Mouse (Mus musculus) central nervous system, embryonic 14 days (tissue): Measurements from ENCODE around the gene Olfr885. TPM values are rescaled to one million over a fixed set of nuclear protein-coding genes. Genes with fewer than 3 reads are reported as not detected.

Source experiments
- polyA plus RNA-seq: library from polyadenylated mRNA; depleted of rRNA; stranded (reverse); fragments of >200 nt; gene quantifications from 2 replicates; pipeline ENCODE4 v1.2.3, GENCODE M21; 2012; rRNA removed

Gene Olfr885
- polyA plus RNA-seq, result not detected in 2 replicates

GRCm38 (mm10) chr9:38061022-38061421, at the start of gene Olfr885:
Gene Olfr885, plus strand, starts transcription at chr9:38061322.

GRCm38 (mm10) chr9:38025508-38025907, 35.6 kb upstream of the Olfr885 start, which contains the start of gene Olfr883:
Gene Olfr883, plus strand, starts transcription at chr9:38025808.

GRCm38 (mm10) chr9:38046255-38046654, 14.9 kb upstream of the Olfr885 start, which contains the start of gene Olfr884:
Gene Olfr884, plus strand, starts transcription at chr9:38046555.

GRCm38 (mm10) chr9:38083772-38084171, 22.6 kb downstream of the Olfr885 start, which contains the start of gene Olfr887:
Gene Olfr887, plus strand, starts transcription at chr9:38084072.

GRCm38 (mm10) chr9:38107828-38108227, 46.7 kb downstream of the Olfr885 start, which contains the start of gene Olfr888:
Gene Olfr888, plus strand, starts transcription at chr9:38108128.

Other genes with a start within 250 kb of the Olfr885 start
- gene Olfr877, start 207.1 kb upstream of the Olfr885 start, polyA plus RNA-seq, result not detected in 2 replicates
- not detected in 2 replicates for gene Olfr145, start 164.6 kb upstream of the Olfr885 start, polyA plus RNA-seq
- not detected in 2 replicates for gene Olfr878, start 143.5 kb upstream of the Olfr885 start, polyA plus RNA-seq
- not detected in 2 replicates for gene Olfr881, start 69.5 kb upstream of the Olfr885 start, polyA plus RNA-seq
- not detected in 2 replicates for gene Olfr883, start 35.5 kb upstream of the Olfr885 start, polyA plus RNA-seq
- not detected in 2 replicates for gene Olfr884, start 14.8 kb upstream of the Olfr885 start, polyA plus RNA-seq
- not detected in 2 replicates for gene Olfr887, start 22.8 kb downstream of the Olfr885 start, polyA plus RNA-seq
- gene Olfr888, start 46.8 kb downstream of the Olfr885 start, polyA plus RNA-seq, result not detected in 2 replicates
- not detected in 2 replicates for gene Olfr889, start 53.9 kb downstream of the Olfr885 start, polyA plus RNA-seq
- not detected in 2 replicates for gene Olfr890, start 81.2 kb downstream of the Olfr885 start, polyA plus RNA-seq
- gene Olfr891, start 119.5 kb downstream of the Olfr885 start, polyA plus RNA-seq, result not detected in 2 replicates
- gene Olfr893, start 147.0 kb downstream of the Olfr885 start, polyA plus RNA-seq, result not detected in 2 replicates
- not detected in 2 replicates for gene Olfr894, start 156.7 kb downstream of the Olfr885 start, polyA plus RNA-seq
- gene Olfr143, start 191.5 kb downstream of the Olfr885 start, polyA plus RNA-seq, result not detected in 2 replicates
- gene Olfr895, start 206.5 kb downstream of the Olfr885 start, polyA plus RNA-seq, result not detected in 2 replicates
- not detected in 2 replicates for gene Olfr896-ps1, start 229.8 kb downstream of the Olfr885 start, polyA plus RNA-seq